Mouse (Mus musculus): ENCODE results near the gene Ampd3.

Ampd3 gene

GRCm38 (mm10) chr7:110847321-110847720 lies 79.3 kb downstream of the Ampd3 start:
- DNase-seq, result no peak

GRCm38 (mm10) chr7:110848371-110848770 lies 80.4 kb downstream of the Ampd3 start:
- DNase-seq, result no peak

- no peak for DNase-seq
These were observed 83.7 kb downstream of the Ampd3 start for GRCm38 (mm10) chr7:110851541-110852203.

GRCm38 (mm10) chr7:110853611-110854010 lies 85.6 kb downstream of the Ampd3 start:
- DNase-seq, result no peak

- no peak for DNase-seq
These were observed 86.5 kb downstream of the Ampd3 start for GRCm38 (mm10) chr7:110854519-110854918.

GRCm38 (mm10) chr7:110854927-110855546 lies 87.0 kb downstream of the Ampd3 start:
- no peak for DNase-seq

GRCm38 (mm10) chr7:110855604-110856003 lies 87.6 kb downstream of the Ampd3 start:
- DNase-seq, result no peak

- no peak for DNase-seq
These were observed 92.1 kb downstream of the Ampd3 start for GRCm38 (mm10) chr7:110860129-110860528.

Data from embryo, embryonic 11 days (tissue).